Mouse (Mus musculus): Measurements from ENCODE around the gene Chn2.

The Chn2 gene

GRCm38 (mm10) chr6:54278613-54279012, 239.3 kb downstream of the Chn2 start:
- no peak for DNase-seq (ENCODE audit: low spot score in 2 of 2)

DNA sequence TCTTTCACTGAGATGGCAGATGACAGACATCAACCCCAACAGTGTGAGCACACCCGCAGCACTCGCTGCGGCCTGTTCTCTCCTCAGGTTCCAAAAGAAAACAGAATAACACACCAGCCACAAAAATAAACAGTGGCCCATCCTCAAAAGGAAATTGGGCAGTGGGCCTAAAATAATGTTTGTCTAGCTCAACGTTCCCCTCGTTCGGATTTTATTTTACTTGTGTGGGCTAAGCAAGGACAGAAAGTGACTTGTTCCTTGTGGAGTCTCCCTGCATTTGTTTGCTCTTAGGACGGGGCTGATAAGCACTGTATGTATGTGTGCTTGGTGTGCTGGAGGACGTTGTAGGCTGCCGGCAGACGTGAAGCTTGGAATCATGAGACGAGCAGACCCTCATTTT, 240.0 kb downstream of the Chn2 start:
- no peak for DNase-seq (ENCODE audit: low spot score in 2 of 2)

GRCm38 (mm10) chr6:54280248-54280647, 240.9 kb downstream of the Chn2 start:
- DNase-seq (ENCODE audit: low spot score in 2 of 2): no peak

- no peak for DNase-seq (ENCODE audit: low spot score in 2 of 2)
Observed at GRCm38 (mm10) chr6:54283299-54283698, 243.9 kb downstream of the Chn2 start.

DNA sequence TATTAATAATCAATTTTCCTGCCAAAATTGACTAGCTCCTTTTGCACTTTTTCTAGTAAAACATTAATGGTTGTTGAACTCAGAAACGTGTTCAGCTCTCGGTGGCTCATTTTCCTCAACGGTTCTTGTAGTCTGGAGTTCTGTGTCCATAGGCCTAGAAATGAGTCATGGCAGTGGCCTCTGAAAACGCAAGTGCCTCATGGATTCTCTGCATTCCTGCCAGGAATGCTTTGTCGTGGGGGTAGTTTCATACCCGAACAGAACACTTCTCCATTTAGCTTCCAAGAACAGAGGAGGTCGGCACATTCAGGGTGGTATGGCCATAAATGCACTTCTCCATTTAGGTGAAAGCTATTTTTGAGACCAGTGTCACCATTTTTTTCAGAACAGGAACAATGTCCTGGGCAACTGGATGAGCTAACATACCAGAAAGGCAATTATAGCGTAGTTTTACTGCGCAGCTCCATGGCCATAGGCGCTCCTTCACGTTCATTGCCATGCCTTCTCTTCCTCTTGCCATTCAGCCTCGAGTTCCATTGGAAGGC, 244.9 kb downstream of the Chn2 start:
- no peak for DNase-seq (ENCODE audit: low spot score in 2 of 2)

- peak in 1 of 2 experiments; percentile 5 for DNase-seq (ENCODE audit: low spot score in 2 of 2)
Observed at GRCm38 (mm10) chr6:54286813-54287212, 247.5 kb downstream of the Chn2 start.

- no peak for DNase-seq (ENCODE audit: low spot score in 2 of 2)
Observed at GRCm38 (mm10) chr6:54289774-54290500, 250.6 kb downstream of the Chn2 start.

DNA sequence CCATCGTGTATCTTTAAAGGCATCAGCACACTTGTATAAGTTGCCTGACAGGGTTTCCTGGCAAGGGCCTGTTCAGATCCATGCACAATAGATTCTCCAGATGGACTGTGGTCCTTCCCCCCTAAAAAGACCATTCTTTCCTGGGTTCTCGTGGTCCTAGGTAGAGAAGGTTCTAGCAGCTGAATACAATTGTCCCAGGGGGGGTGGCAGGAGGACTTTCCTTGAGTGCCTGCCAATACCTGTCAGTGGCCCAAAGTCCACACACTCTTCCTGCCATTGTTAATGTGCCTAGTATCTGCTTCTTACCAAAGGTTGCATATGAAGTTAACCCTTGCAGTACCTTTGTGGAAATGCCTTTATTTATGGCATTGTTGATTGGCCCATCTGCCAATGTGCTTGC, 257.9 kb downstream of the Chn2 start:
- DNase-seq (ENCODE audit: low spot score in 2 of 2): no peak

GRCm38 (mm10) chr6:54299417-54299816, 260.1 kb downstream of the Chn2 start:
- no peak for DNase-seq (ENCODE audit: low spot score in 2 of 2)

- DNase-seq (ENCODE audit: low spot score in 2 of 2): no peak
Observed at GRCm38 (mm10) chr6:54305777-54306176, 266.4 kb downstream of the Chn2 start.

DNA sequence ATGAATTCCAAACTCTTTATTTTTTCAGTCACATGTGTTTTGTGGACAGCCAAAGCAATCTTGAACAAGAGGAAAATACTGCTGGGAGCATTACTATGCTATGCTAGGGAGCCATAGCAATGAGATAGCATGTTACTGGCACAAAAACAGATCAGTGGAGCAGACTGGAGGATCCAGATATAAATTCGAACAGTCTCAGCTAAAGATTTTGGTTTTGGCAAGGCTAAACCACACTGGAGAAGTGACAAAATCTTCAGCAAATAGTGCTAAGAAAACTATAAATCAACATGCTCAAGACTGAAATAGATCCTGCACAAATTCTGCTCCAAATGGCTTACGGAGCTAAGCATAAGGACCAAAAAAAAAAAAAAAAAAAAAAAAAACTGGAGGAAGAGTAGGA, 273.7 kb downstream of the Chn2 start:
- no peak for DNase-seq (ENCODE audit: low spot score in 2 of 2)

- DNase-seq (ENCODE audit: low spot score in 2 of 2): no peak
Observed at GRCm38 (mm10) chr6:54318618-54319017, 279.3 kb downstream of the Chn2 start.

DNA sequence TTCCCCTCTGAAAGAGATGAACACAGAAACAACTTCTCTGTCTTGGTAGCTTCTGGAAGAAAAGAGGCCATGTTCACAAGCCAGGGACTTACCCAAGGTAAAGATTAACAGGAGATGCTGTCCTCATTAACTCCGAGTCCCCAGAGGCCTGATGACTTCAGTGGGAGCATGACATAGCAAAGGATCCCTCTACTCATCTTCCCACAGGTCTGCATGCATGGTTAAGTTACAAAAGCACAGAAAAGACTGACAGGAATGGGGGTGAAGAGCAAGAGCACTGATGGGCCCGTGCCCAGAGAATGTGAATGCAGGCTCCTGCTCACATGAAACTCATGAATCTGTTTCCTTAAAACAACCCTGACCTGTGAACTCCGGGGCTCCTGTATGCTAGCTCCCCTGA, 279.8 kb downstream of the Chn2 start:
- no peak for DNase-seq (ENCODE audit: low spot score in 2 of 2)

- DNase-seq (ENCODE audit: low spot score in 2 of 2): no peak
Observed at GRCm38 (mm10) chr6:54320236-54320635, 280.9 kb downstream of the Chn2 start.

DNA sequence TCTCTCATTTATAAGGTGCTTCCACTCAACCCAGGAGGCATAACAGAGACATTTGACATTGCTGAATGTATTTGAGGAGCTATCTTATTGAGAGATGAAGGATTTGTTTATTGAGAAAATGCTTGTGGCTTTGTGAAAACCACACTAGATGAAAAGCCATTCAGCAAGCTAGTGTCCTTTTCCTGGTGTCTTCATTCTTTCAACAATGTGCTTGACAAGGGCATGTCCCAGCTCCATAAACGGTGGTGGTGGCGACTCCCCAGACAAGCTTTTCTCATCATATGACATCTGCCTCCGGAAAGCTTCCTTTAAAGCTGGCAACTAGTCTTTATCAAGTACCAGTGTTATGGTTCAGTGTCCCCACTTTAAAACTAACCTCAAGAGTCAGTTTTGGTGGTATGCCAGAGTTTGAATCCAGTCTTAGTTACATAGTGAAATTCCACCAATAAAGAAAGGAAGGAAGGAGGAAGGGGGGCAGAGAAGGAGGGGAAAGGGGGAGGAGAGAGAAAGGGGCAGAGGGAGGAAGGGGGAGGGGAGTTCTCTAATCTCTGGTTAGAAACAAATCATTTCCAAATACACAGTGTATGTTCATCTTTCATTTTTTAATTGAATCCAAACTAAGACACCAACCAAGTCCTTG, 286.0 kb downstream of the Chn2 start, which contains the start of gene Prr15:
Gene Prr15, plus strand, starts transcription at position 590 of the 640 bp plus-strand sequence.
- no peak for DNase-seq (ENCODE audit: low spot score in 2 of 2)

GRCm38 (mm10) chr6:54326671-54327625, 287.6 kb downstream of the Chn2 start:
- peak; percentile 32 to 47 for DNase-seq (ENCODE audit: low spot score in 2 of 2)

- peak; percentile 37 to 56 for DNase-seq (ENCODE audit: low spot score in 2 of 2)
Observed at GRCm38 (mm10) chr6:54327626-54328003, 288.3 kb downstream of the Chn2 start.

GRCm38 (mm10) chr6:54328783-54329182, 289.4 kb downstream of the Chn2 start:
- DNase-seq (ENCODE audit: low spot score in 2 of 2): no peak

GRCm38 (mm10) chr6:54329598-54329997, 290.2 kb downstream of the Chn2 start:
- DNase-seq (ENCODE audit: low spot score in 2 of 2): no peak

GRCm38 (mm10) chr6:54330166-54330565, 290.8 kb downstream of the Chn2 start:
- no peak for DNase-seq (ENCODE audit: low spot score in 2 of 2)

DNA sequence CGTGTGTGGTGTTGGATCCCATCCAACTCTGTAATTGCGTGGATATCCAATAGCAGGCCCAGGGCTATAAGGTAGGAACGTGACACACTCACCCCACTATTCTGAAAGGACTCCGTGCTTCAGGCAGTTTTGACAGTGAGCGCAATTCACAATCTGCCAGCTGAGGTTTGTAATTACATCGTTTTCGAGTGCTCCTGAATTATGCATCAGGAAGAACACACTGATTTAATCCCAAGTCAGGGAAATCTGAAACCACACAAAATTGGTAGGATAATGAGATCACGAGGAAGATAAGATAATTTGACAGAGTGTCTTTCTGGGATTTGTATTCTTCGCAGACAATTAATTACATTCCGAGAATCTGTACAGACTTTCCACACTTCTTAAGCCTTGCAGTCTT, 292.4 kb downstream of the Chn2 start:
- no peak for DNase-seq (ENCODE audit: low spot score in 2 of 2)

GRCm38 (mm10) chr6:54332203-54332602, 292.8 kb downstream of the Chn2 start:
- DNase-seq (ENCODE audit: low spot score in 2 of 2): no peak

Measured in right cerebral cortex, postnatal 36 days (tissue).